Mouse (Mus musculus) macrophage (primary cell): ENCODE results near the gene Oma1. TPM values are rescaled to one million over a fixed set of nuclear protein-coding genes. Genes with fewer than 3 reads are reported as not detected.

ENCODE experiments used
- H3K27ac ChIP-seq: fragments of 350-480 bp; formaldehyde crosslinking; 2 replicates; pipeline ENCODE4 v1.9.0; 2021
- H3K36me3 ChIP-seq: fragments of 350-480 bp; formaldehyde crosslinking; 2 replicates; pipeline ENCODE4 v1.9.0; 2021; ENCODE audit errors: inconsistent target
- H3K4me3 ChIP-seq: fragments of 350-480 bp; formaldehyde crosslinking; 2 replicates; pipeline ENCODE4 v1.9.0; 2021; ENCODE audit errors: inconsistent target
- H3K79me2 ChIP-seq: fragments of 350-480 bp; formaldehyde crosslinking; 2 replicates; pipeline ENCODE4 v1.9.0; 2021; ENCODE audit errors: inconsistent target
- WGBS: methylation state at CpG from one replicate; pipeline ENCODE4 v1.1.7; 2026; ENCODE audit warnings: inconsistent platforms; ENCODE audit not compliant: missing documents; 5-methylcytosine and 5-hydroxymethylcytosine counted together
- polyA plus RNA-seq: library from polyadenylated mRNA; stranded (reverse); fragments of 250-400 nt; gene quantifications from 3 replicates; pipeline ENCODE4 v1.2.4, GENCODE M21; 2018; ENCODE audit warnings: inconsistent platforms
- total RNA-seq, 78 experiments: library from RNA; depleted of rRNA; stranded (reverse); fragments of 250-400 nt; gene quantifications; 1 replicate in 9 of 78; 2 replicates in 24 of 78; 3 replicates in 43 of 78; 4 replicates in 2 of 78; pipeline ENCODE4 v1.2.4; 2018; ENCODE audit warnings: inconsistent platforms in 56 of 78

Oma1 gene
- 10 to 100 TPM; 11.3 to 63.2 (median 32.5) TPM for total RNA-seq (2018; cell fraction: chromatin; rRNA removed)
- 10 to 100 TPM in 25 of 26 experiments, 1 to 10 TPM in 1; 9.2 to 21.7 (median 16.7) TPM for total RNA-seq (2018; cell fraction: cytosol; rRNA removed)
- total RNA-seq (2018; cell fraction: nucleus; rRNA removed) = 10 to 100 TPM; 10.4 to 41.4 (median 23.6) TPM
- 17.3 to 19.0 TPM (median 18.0 TPM) in 3 replicates for polyA plus RNA-seq

GRCm38 (mm10) chr4:103313587-103314525, at the start of gene Oma1:
TSS of gene Oma1 (plus strand) at chr4:103313812.
- Histone ChIP-seq H3K4me3 (peak within 1 kb of the TSS; percentile 67), H3K36me3 (peaks cover under 1% of the 10 kb centered on the region; the same call in 1 of the 2 replicates), H3K27ac (peak within 1 kb of the TSS; percentile 61), H3K79me2 (peaks cover 38% of the 10 kb centered on the region)
- under 1% methylated on average over 54 of the region's 61 CpGs for WGBS

- no peak overlapping the region for H3K27ac ChIP-seq
- no peaks in the 10 kb centered on the region for H3K36me3 ChIP-seq
- H3K4me3 ChIP-seq = no peak overlapping the region
- WGBS = 73% methylated on average over 8 of the region's 8 CpGs
- no peaks in the 10 kb centered on the region for H3K79me2 ChIP-seq
Observed at GRCm38 (mm10) chr4:103263812-103264396, 49.7 kb upstream of the Oma1 start.

- Histone ChIP-seq H3K27ac (no peak overlapping the region), H3K36me3 (no peaks in the 10 kb centered on the region), H3K4me3 (no peak overlapping the region), H3K79me2 (no peaks in the 10 kb centered on the region)
- WGBS = 79% methylated on average over 2 of the region's 2 CpGs
Observed at GRCm38 (mm10) chr4:103265166-103265565, 48.4 kb upstream of the Oma1 start.

GRCm38 (mm10) chr4:103269336-103269735, 44.3 kb upstream of the Oma1 start:
- Histone ChIP-seq H3K36me3 (no peaks in the 10 kb centered on the region), H3K79me2 (no peaks in the 10 kb centered on the region), H3K4me3 (no peak overlapping the region), H3K27ac (no peak overlapping the region)
- 96% methylated on average over 4 of the region's 4 CpGs for WGBS

- WGBS = 83% methylated on average over 6 of the region's 8 CpGs
- Histone ChIP-seq H3K36me3 (no peaks in the 10 kb centered on the region), H3K79me2 (no peaks in the 10 kb centered on the region), H3K4me3 (no peak overlapping the region), H3K27ac (no peak overlapping the region)
Observed at GRCm38 (mm10) chr4:103273021-103273420, 40.6 kb upstream of the Oma1 start.

- WGBS = 87% methylated on average over 7 of the region's 7 CpGs
- no peaks in the 10 kb centered on the region for H3K36me3 ChIP-seq
- no peak overlapping the region for H3K4me3 ChIP-seq
- no peak overlapping the region for H3K27ac ChIP-seq
- no peaks in the 10 kb centered on the region for H3K79me2 ChIP-seq
Observed at GRCm38 (mm10) chr4:103288342-103288741, 25.3 kb upstream of the Oma1 start.

GRCm38 (mm10) chr4:103290763-103291162, 22.8 kb upstream of the Oma1 start, which contains the start of gene 4921539E11Rik:
TSS of gene 4921539E11Rik (minus strand) at chr4:103290863.
- H3K27ac ChIP-seq = no peak within 1 kb of the TSS
- WGBS = 92% methylated on average over 2 of the region's 2 CpGs
- no peak within 1 kb of the TSS for H3K4me3 ChIP-seq
- H3K79me2 ChIP-seq = no peaks in the 10 kb centered on the region
- no peaks in the 10 kb centered on the region for H3K36me3 ChIP-seq

- WGBS = 79% methylated on average over 10 of the region's 10 CpGs
- Histone ChIP-seq H3K79me2 (no peaks in the 10 kb centered on the region), H3K27ac (no peak overlapping the region), H3K4me3 (no peak overlapping the region), H3K36me3 (no peaks in the 10 kb centered on the region)
Observed at GRCm38 (mm10) chr4:103299342-103299741, 14.3 kb upstream of the Oma1 start.

- H3K4me3 ChIP-seq = no peak overlapping the region
- 100% methylated on average over 1 of the region's 1 CpGs for WGBS
- H3K27ac ChIP-seq = no peak overlapping the region
- H3K36me3 ChIP-seq = no peaks in the 10 kb centered on the region
- H3K79me2 ChIP-seq = no peaks in the 10 kb centered on the region
Observed at GRCm38 (mm10) chr4:103303851-103304250, 9.8 kb upstream of the Oma1 start.

GRCm38 (mm10) chr4:103314526-103314910, 906 bp downstream of the Oma1 start:
- Histone ChIP-seq H3K27ac (peak overlapping the region; percentile 61; the same call in 1 of the 2 replicates), H3K4me3 (peak overlapping the region; percentile 67), H3K36me3 (peaks cover 6% of the 10 kb centered on the region), H3K79me2 (peaks cover 38% of the 10 kb centered on the region)
- 77% methylated on average over 3 of the region's 3 CpGs for WGBS

GRCm38 (mm10) chr4:103315861-103316260, 2.2 kb downstream of the Oma1 start:
- H3K36me3 ChIP-seq = peaks cover 11% of the 10 kb centered on the region
- no peak overlapping the region for H3K4me3 ChIP-seq
- 95% methylated on average over 4 of the region's 4 CpGs for WGBS
- H3K79me2 ChIP-seq = peaks cover 38% of the 10 kb centered on the region
- H3K27ac ChIP-seq = no peak overlapping the region

- Histone ChIP-seq H3K36me3 (peaks cover 17% of the 10 kb centered on the region), H3K4me3 (no peak overlapping the region), H3K27ac (peak overlapping the region; percentile 34), H3K79me2 (peaks cover 23% of the 10 kb centered on the region; the same call in 1 of the 2 replicates)
- 22% methylated on average over 6 of the region's 6 CpGs for WGBS
Observed at GRCm38 (mm10) chr4:103321461-103321860, 7.8 kb downstream of the Oma1 start.

GRCm38 (mm10) chr4:103324688-103325451, 11.3 kb downstream of the Oma1 start:
- H3K36me3 ChIP-seq = peaks cover 24% of the 10 kb centered on the region; the same call in 1 of the 2 replicates
- no peak overlapping the region for H3K27ac ChIP-seq
- peaks cover 5% of the 10 kb centered on the region; the same call in 1 of the 2 replicates for H3K79me2 ChIP-seq
- over 99% methylated on average over 15 of the region's 17 CpGs for WGBS
- H3K4me3 ChIP-seq = no peak overlapping the region

- Histone ChIP-seq H3K27ac (no peak overlapping the region), H3K36me3 (peaks cover 43% of the 10 kb centered on the region), H3K4me3 (no peak overlapping the region), H3K79me2 (peaks cover 5% of the 10 kb centered on the region; the same call in 1 of the 2 replicates)
- 85% methylated on average over 3 of the region's 3 CpGs for WGBS
Observed at GRCm38 (mm10) chr4:103326994-103327393, 13.4 kb downstream of the Oma1 start.
